Mouse (Mus musculus): ENCODE data around the gene Alx1. TPM values are rescaled to one million over a fixed set of nuclear protein-coding genes. Genes with fewer than 3 reads are reported as not detected.

The Alx1 gene
- under 1 TPM in 1 of 2 experiments, not detected in 1; 0.47 TPM for polyA plus RNA-seq (2017; shearing (Covaris generic))

GRCm38 (mm10) chr10:103029730-103030490, at the start of gene Alx1:
TSS of gene Alx1 (minus strand) at chr10:103030215.

Other genes starting within 250 kb of the Alx1 start
- under 1 TPM in 1 of 2 experiments, not detected in 1; 0.20 TPM for gene Lrriq1, start 206.1 kb upstream of the Alx1 start, polyA plus RNA-seq (2017; shearing (Covaris generic))